Mouse (Mus musculus): ENCODE measurements around the gene Kdsr. TPM values are rescaled to one million over a fixed set of nuclear protein-coding genes. Genes with fewer than 3 reads are reported as not detected.

Gene Kdsr
- total RNA-seq (2021): 1 to 10 TPM; 4.5 to 5.9 TPM
- long read RNA-seq, experiment 1, full-length matches to known transcripts: 5 of 7 reads
- long read RNA-seq, experiment 1, partial matches to known transcripts: 1 of 7 reads
- long read RNA-seq, experiment 1, other reads (novel, unspliced or antisense): 1 of 7 reads
- long read RNA-seq, experiment 2, full-length matches to known transcripts: 4 of 4 reads
- long read RNA-seq, experiment 2, partial matches to known transcripts: 0 of 4 reads
- long read RNA-seq, experiment 2, other reads (novel, unspliced or antisense): 0 of 4 reads

DNA sequence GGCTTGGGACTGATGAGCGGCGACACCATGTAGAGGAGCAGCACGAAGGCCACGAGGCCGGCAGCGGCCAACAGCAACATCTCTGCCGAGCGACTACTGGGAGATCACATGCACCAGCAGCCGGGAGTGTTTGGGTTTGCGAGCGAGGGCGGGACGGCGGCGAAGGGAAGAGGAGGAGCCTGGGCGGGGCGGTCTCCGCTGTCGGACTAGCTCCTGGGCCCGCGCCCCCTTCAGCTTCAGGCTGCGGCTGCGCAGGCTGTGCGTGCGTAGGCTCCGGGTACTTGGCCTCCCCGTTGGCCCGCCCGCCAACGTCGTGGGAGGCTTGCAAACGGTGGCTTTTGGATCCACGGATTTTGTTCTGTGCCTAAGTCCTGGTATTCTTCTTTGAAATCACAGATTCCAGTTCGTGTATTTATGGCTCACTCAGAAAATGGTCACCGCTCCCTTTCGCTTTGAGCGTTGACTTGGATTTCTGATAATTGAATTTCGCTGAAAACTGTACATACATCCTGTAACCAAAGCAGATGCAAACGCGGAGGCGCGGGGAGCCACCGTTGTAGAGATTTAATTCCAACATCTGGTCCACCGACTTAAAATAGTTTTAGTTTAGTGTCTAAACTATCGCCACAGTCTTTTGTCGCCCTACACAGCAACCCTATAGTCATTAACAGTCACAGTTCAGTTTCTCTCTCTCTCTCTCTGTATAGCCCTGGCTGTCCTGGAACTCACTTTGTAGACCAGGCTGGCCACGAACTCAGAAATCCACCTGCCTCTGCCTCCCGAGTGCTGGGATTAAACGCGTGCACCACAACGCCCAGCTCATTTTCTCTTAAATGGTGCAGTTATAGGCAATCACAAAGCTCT is at the start of gene Kdsr:
TSS of gene Kdsr (minus strand) at position 156 of the 864 bp plus-strand sequence.
- DNase-seq: peak; percentile 98
- intact Hi-C loops (cut with DNase I; ENCODE audit: low total_unique reads): loop anchor here (5.0 kb wide), 1 partner anchor 37 kb away; the partner anchor contains the start of gene Vps4b

DNA sequence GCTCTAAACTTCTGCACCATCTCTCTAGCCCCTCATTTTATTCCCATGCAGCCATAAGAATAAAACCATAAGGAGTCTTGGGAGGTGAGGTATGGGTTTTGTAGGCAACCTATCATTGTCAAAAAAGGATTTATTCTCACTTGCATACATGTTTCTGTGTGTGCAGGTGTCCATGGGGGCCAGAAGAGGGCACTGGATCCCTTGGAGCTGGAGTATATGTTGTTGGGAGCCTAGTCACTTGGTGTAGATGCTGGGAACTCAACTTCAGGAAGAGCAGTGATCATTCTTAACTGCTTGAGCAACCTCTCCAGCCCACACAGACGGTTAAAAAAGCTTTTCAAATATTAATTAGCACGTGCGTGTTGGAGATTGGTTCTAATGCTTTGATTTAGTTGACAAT is 40.4 kb upstream of the Kdsr start:
- intact Hi-C loops (cut with DNase I; ENCODE audit: low total_unique reads): loop anchor here (5.0 kb wide), 1 partner anchor 38 kb away; no protein-coding TSS in a partner anchor
- no peak for DNase-seq

DNA sequence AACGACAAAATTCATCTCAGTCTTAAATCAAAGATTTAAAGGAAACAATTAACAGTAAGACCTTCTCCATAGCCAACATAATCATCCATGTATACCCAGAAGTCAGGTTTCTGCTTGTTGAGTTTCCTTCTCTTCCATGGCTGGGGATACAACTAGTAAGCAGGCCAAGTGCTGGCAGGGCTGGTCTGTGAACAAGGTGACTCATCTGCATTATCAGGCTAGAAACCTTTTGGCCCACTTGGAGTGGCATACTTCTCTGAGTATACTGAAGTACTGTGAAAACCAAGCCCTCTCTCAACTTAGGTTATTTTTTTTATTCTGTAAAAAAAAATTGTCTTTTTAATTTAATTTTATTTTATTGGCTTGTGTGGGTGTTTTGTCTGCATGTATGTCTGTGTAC is 39.9 kb upstream of the Kdsr start:
- intact Hi-C loops (cut with DNase I; ENCODE audit: low total_unique reads): loop anchor here (5.0 kb wide), 1 partner anchor 37 kb away; no protein-coding TSS in a partner anchor
- no peak for DNase-seq

DNA sequence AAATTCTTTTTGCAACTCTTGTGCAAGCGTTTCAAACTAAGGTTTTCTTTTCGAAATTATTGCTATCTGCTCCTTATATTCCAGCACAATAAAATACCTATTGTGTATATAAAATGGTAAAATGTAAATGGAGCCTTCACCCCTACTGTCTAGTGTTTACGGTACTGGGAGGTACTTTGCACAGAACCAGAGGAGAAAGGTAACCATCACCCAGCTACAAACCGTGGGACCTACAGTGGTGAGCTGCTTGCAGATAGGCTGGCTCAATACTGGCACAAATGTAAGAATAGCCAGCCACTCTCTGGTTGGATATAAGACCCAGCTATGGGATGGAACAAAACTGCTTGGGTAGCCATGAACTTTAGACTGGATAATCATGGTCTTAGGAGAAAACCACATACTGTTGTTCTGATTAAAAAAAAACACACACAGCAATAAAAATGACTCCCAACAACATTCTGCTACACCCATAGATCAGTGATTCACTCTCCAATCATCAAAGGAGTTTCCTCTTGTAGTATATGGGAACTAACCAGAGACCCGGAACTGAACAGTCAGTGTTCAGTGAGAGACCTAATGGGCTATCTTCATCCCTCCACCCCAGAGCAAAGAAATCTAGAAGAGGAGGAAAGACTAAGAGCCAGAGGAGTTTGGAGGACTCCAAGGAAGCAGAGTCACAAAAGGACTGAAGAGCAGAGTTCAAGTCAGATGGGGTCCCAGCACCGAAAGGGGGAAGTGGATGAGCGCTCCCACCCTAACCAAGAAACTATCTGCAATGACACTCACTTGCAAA is 37.7 kb upstream of the Kdsr start:
- DNase-seq: no peak

DNA sequence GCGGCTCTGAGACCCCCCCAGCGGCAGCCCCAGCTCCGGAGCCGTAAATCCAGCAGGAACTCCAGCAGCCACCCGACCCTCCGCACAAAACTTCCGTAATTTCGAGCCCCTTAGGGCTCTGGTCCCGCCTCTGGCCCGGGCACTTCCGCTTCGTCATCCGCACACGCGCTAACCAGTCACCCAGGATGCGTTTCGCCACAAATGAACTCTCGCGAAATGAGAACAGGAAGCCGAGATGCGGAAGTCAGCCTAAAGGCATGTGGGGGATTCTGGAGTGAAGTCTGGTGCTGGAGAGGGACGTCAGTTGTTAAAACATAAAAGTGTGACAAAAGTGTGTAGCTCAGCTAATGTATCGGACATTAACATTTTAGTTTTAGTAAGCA is 37.0 kb upstream of the Kdsr start, which contains the start of gene Vps4b:
TSS of gene Vps4b (minus strand) at position 187 of the 383 bp plus-strand sequence.
- intact Hi-C loops (cut with DNase I; ENCODE audit: low total_unique reads): loop anchor here (5.0 kb wide), 1 partner anchor 34 kb away; no protein-coding TSS in a partner anchor
- peak; percentile 90 for DNase-seq

More for the DNA sequence above, 37.7 kb upstream of the Kdsr start:
- intact Hi-C loops (cut with DNase I; ENCODE audit: low total_unique reads): loop anchor here (5.0 kb wide), 1 partner anchor 35 kb away; no protein-coding TSS in a partner anchor

DNA sequence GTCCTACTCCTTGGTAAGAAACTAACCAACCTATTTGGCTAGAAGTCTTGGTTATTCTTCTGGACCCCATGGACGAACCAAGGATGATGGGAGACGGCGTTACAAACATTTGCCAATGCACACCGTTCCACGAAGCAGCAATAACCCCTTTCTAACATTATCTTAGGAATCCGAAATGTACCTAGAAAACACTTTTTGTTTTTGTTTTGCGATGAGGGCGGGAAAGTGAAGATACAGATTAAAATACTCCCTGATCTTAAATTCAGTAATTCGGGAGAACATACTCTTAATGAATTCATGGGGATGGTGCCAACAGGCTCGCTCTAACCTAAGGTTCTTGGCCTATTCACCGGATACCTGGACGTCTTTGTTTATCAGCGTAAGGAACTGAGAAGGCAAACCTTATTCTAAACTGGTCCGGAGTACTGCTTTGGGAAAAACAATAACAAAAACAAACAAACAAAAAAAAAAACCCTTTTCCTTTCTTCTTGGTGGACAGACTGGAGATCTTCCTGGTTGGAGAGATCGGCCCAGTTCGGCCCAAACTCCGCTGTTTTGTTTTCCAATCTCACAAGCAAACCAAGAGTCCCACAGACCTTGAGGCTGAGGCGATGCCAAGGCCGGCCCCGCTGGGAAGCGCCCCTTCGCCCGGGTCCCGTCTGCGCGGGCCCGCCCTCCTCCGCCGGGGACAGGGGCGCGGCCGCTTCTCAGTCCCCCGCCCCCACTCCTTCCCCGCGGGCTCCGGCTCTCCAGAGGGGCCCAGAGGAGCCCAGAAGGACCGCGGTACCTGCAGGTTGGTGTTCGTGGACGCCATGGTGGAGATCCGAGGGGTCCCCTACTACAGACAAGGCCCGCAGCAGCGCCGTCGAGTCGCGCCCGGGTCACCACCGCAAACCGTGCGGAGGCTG is 36.4 kb upstream of the Kdsr start:
- intact Hi-C loops (cut with DNase I; ENCODE audit: low total_unique reads): loop anchor here (5.0 kb wide), 1 partner anchor 34 kb away; no protein-coding TSS in a partner anchor
- DNase-seq: peak; percentile 67

DNA sequence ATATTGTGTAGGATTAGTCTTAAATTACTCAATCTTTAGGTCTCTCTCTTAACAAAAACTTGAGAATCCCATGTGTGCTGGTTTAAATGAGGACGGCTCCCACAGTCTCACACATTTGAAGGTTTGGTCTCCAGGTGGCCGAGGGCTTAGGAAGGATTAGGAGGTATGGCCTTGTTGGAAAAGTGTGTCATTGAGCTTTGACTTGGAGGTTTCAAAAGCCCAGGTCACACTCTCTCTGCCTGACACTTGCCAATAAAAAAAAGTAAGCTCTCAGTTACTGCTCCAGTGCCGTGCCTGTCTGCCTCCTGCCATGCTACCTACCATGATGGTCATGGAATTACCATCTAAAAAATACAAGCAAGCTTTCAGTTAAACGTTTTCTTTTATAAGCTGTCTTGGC is 15.4 kb upstream of the Kdsr start:
- intact Hi-C loops (cut with DNase I; ENCODE audit: low total_unique reads): no loop called here
- no peak for DNase-seq

DNA sequence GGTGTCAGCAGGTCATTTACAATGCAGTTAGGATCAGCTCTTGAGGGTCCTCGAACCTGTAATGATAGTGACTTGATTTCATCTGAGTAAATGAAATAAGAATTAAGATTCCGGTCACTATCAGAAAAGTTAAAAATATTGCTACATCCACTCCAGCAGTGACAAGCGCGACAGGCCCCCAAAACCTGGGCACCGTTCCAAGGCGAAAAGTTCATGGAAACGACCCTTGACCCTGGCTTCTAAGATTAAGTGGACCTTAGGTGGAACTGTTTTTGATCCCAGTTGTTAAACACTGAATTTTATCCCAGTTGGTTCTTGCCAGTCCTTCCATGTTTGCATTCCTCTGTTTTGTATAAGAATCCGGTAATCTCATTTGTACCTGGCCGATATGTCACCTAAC is 14.6 kb upstream of the Kdsr start:
- DNase-seq: no peak
- intact Hi-C loops (cut with DNase I; ENCODE audit: low total_unique reads): no loop called here

DNA sequence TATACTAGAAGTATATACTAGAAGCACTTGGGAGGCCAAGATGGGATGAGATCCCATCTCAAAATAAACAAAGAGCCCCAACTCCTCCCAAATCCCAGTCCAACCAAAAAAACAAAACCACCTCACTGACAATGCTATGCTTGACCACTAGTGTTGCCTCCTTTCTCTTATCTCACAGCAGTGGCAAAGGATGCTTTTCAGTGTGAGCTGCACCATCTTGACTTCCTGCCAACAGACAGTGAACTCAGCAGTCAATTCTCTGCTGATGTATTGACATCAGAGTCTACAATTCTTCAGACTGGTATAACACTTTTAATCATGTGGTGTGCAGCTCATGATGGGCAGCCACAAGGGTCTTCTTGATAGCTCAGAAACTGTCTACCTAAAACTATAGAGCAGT is 9.2 kb upstream of the Kdsr start:
- no peak for DNase-seq
- intact Hi-C loops (cut with DNase I; ENCODE audit: low total_unique reads): no loop called here

DNA sequence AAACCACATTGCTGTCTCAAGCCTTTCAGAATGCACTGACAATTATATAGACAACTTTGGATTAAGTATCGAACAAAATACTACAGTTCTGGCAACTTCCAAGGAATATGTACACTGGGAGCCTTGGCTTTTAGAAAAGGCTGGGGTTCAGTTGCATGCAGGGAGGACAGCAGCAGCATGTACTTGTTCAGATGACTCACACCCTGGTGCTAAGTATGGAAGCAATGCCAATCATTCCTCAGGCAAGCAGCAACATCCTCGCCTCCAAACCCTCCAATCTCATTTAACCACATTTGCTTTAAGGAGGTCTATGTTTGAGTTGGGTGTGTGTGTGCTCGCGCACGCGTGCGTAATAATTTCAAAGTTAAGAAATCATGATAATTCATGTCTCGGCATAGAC is 6.2 kb upstream of the Kdsr start:
- intact Hi-C loops (cut with DNase I; ENCODE audit: low total_unique reads): no loop called here
- DNase-seq: no peak

DNA sequence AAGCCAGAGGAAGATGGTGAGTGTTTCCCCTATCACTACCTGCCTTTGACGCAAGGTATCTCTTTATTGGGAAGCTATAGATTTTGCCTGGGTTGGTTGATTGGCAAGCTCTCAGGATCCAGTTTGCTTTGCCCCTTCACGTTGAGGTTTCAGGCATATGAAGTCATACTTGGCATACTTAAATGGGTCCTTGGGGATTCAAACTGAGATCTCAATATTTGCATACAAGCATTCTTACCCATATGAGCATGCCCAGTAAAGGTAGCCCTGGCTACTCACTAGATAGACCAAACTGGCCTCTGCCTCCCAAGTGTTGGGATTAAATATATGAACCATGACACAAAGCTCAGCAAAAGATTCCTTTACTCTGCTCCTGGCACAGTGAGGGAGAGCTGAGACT is 5.3 kb upstream of the Kdsr start:
- no peak for DNase-seq
- intact Hi-C loops (cut with DNase I; ENCODE audit: low total_unique reads): loop anchor here (5.0 kb wide), 1 partner anchor 32 kb away; the partner anchor contains the start of gene Vps4b

DNA sequence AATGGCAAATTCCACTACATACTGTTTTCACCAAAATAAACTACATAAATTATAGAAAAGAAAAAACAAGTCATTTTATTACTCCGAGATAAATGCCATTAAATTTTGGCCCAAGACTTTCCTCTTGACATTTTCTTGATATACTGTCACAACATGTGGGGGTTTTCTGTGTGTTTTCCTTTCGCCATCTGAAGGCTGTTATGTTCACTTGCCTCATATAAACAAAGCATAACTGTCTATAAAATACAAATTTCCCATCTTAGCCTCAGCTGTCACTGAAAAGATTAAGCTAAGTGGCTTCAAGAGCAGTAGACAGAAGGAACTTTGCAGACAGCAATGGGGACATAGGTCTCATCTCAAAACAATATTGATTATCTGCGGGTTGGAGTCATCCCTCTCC is 4.8 kb upstream of the Kdsr start:
- intact Hi-C loops (cut with DNase I; ENCODE audit: low total_unique reads): loop anchor here (5.0 kb wide), 1 partner anchor 33 kb away; the partner anchor contains the start of gene Vps4b
- no peak for DNase-seq

DNA sequence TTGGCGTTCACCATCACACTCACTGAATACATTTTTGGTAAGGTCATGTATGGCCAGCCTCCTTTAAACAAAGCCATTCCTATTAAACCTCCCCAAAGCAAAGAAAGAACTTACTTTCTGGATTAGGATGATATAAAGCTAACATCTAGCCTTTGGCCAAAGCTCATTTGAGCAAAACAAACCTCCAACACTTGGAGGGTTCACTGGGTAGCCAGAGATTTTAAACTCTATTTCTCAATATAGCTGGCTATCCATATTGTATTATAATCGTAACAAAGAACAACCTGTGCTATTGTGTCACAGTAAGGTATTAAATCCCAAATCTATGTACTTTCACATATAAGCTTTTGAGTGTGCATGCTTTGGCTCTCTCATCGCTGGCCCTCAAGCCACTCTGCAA is 1.2 kb upstream of the Kdsr start:
- intact Hi-C loops (cut with DNase I; ENCODE audit: low total_unique reads): loop anchor here (5.0 kb wide), 1 partner anchor 37 kb away; the partner anchor contains the start of gene Vps4b

DNA sequence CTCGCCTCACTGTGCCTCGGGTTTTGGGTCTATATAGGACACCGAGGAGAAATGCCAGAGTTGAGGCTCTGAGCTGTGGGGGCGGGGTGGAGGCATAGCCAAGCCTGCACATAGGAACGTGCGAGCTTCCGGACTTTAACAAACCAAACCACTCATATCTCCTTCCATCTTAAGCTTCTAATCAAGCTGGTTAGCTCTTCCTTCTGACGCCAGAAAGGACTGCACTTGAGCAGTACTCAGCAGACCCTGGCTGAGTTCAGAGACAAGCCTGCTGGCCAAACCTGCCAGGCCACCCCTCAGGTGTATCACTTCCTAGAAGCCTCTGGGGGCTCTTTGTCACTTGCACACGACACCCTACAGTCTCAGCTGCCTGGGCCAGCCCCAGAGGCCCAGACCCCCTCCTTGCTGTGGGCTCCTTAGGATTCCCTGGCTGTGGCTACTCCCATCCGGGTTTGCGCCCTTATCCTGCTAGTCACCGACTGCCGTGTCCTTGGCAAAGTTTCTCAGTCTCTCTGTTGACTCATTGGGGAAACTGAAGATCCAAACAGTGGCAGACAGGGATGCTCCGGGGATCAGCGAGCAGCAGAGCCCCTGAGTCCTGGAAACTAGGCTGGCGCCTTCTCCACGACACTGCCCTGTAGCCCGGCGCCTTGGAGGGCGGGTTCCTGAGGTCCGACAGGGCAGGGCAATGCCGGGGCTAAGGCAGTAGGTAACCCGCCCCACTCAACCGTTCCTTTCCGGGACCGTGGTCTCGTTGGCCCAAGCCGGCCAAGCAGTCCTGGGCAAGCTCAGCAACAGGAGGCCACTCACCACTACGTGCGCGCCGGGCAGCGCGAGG is 574 bp downstream of the Kdsr start:
- DNase-seq: peak; percentile 17
- intact Hi-C loops (cut with DNase I; ENCODE audit: low total_unique reads): no loop called here

More for the DNA sequence above, 1.2 kb upstream of the Kdsr start:
- DNase-seq: no peak

DNA sequence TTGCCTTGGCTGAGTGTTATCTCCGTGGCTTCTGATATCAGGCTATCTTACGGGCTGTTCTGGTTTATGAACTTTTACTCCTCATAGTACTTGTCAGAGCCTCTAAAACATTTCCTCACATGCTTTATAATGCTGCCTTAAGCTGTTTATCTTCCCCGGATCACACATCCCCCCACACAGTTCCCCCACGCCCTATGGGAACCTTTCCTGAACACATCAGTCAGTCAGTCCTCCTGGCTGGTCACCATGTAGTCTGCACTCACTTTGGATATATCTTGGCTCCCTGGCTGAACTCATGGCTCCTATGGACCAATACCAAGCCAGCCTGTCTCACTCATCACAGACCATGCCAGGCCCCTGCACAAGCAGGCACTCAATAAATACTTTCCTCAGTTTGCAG is 2.9 kb downstream of the Kdsr start:
- intact Hi-C loops (cut with DNase I; ENCODE audit: low total_unique reads): no loop called here

DNA sequence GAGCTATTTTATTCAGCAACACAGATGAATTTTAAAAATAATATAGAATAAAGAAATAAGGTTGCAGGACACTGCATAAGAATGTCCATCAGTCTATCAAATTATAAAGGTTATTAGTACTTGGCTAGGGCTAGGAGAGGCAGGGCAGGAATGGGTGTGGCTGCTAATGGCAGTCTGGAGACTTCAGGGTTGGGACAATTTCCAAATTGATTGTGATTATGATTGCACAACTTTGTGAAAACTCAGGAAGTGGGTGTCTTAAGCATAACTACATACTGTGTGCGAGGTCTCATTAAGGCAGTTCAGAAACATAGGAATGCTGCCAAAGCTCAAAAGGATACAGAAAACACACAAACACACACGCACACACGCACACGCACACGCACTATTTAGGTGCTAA is 7.5 kb downstream of the Kdsr start:
- no peak for DNase-seq
- intact Hi-C loops (cut with DNase I; ENCODE audit: low total_unique reads): no loop called here

More for the DNA sequence above, 2.9 kb downstream of the Kdsr start:
- DNase-seq: no peak

DNA sequence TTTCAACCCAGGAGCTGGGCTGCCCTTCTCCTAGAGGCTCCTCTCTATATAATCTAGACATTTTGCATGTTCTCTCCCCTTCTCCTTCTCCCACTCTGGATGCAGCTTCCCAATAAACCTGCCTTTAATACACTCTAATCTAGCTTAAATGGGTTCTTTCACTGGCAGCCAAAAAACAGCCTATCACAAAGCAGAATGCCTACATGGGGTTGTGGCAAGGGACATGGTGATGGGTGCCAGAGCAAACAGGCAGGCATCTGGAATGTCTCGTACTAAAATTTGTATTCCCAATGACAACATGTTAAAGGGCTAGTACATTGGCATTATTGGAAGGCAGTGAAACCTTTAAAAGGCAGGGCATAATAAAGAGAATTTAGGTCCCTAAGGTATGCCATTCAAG is 8.9 kb downstream of the Kdsr start:
- intact Hi-C loops (cut with DNase I; ENCODE audit: low total_unique reads): no loop called here
- no peak for DNase-seq
